Mouse (Mus musculus): ENCODE results near the gene Cgrrf1.
A peak's percentile ranks its signal among the peaks of the same experiment; 100 is the strongest.
"Not testable (repeated sequence)": the region's sequence is repeated elsewhere in the genome, so short reads cannot be mapped to it uniquely, and the experiment has no call there.

Gene Cgrrf1

GRCm38 (mm10) chr14:46831837-46832333, at the start of gene Cgrrf1:
Gene Cgrrf1, plus strand, starts transcription at chr14:46832125.
- peak; percentile 97 to 98 for DNase-seq

- DNase-seq, result no peak
Observed at GRCm38 (mm10) chr14:46782187-46782828, 49.6 kb upstream of the Cgrrf1 start.

- DNase-seq, result no peak
Observed at GRCm38 (mm10) chr14:46783327-46783926, 48.5 kb upstream of the Cgrrf1 start.

- DNase-seq, result no peak
Observed at GRCm38 (mm10) chr14:46785247-46785646, 46.7 kb upstream of the Cgrrf1 start.

GRCm38 (mm10) chr14:46787454-46787786, 44.5 kb upstream of the Cgrrf1 start:
- DNase-seq, result no peak

- peak; percentile 92 to 94 for DNase-seq
Observed at GRCm38 (mm10) chr14:46787787-46788504, 44.0 kb upstream of the Cgrrf1 start, which contains the start of gene Cnih1. Gene Cnih1, minus strand, starts transcription at chr14:46788411.

- DNase-seq, result peak in 1 of 2 experiments; percentile 8
Observed at GRCm38 (mm10) chr14:46788505-46788901, 43.4 kb upstream of the Cgrrf1 start.

- DNase-seq, result peak; percentile 19 to 22
Observed at GRCm38 (mm10) chr14:46790303-46790702, 41.6 kb upstream of the Cgrrf1 start.

GRCm38 (mm10) chr14:46790723-46791122, 41.2 kb upstream of the Cgrrf1 start:
- DNase-seq, result no peak

- DNase-seq, result no peak
Observed at GRCm38 (mm10) chr14:46794157-46794556, 37.8 kb upstream of the Cgrrf1 start.

- DNase-seq, result no peak
Observed at GRCm38 (mm10) chr14:46800684-46801345, 31.1 kb upstream of the Cgrrf1 start.

- no peak for DNase-seq
Observed at GRCm38 (mm10) chr14:46803259-46803658, 28.7 kb upstream of the Cgrrf1 start.

- no peak for DNase-seq
Observed at GRCm38 (mm10) chr14:46803791-46804190, 28.1 kb upstream of the Cgrrf1 start.

GRCm38 (mm10) chr14:46806186-46806585, 25.7 kb upstream of the Cgrrf1 start:
- DNase-seq, result no peak

- DNase-seq, result no peak
Observed at GRCm38 (mm10) chr14:46807927-46808326, 24.0 kb upstream of the Cgrrf1 start.

- no peak for DNase-seq
Observed at GRCm38 (mm10) chr14:46815640-46816039, 16.3 kb upstream of the Cgrrf1 start.

- no peak for DNase-seq
Observed at GRCm38 (mm10) chr14:46816916-46817622, 14.9 kb upstream of the Cgrrf1 start.

GRCm38 (mm10) chr14:46818743-46819142, 13.2 kb upstream of the Cgrrf1 start:
- DNase-seq, result no peak

- not testable (repeated sequence) for DNase-seq
Observed at GRCm38 (mm10) chr14:46819961-46820360, 12.0 kb upstream of the Cgrrf1 start.

- DNase-seq, result no peak
Observed at GRCm38 (mm10) chr14:46821271-46821872, 10.6 kb upstream of the Cgrrf1 start.

- DNase-seq, result peak; percentile 97
Observed at GRCm38 (mm10) chr14:46821873-46822716, 9.8 kb upstream of the Cgrrf1 start, which contains the start of gene Gmfb. Gene Gmfb, minus strand, starts transcription at chr14:46822242.
